Mouse (Mus musculus): ENCODE data around the gene Wdfy1. TPM values are rescaled to one million over a fixed set of nuclear protein-coding genes. Genes with fewer than 3 reads are reported as not detected.

Wdfy1 gene
- polyA plus RNA-seq, 1 experiment from 2014 or later, result 54.7 TPM

GRCm38 (mm10) chr1:79756417-79756816 is 19.5 kb downstream of the Wdfy1 start:
- 93% methylated on average over 5 of the region's 5 CpGs for WGBS
- H3K9ac ChIP-seq (ENCODE audit: low read length), result no peak overlapping the region
- no peaks in the 10 kb centered on the region for H3K27me3 ChIP-seq (ENCODE audit: control insufficient read depth, insufficient read depth, low read length)
- H3K27ac ChIP-seq (ENCODE audit: low read depth, low read length), result no peak overlapping the region
- no peaks in the 10 kb centered on the region for H3K36me3 ChIP-seq (ENCODE audit: control insufficient read depth, insufficient read depth, low read length)
- H3K4me1 ChIP-seq (ENCODE audit: control insufficient read depth, insufficient read depth, low read length), result peaks cover 5% of the 10 kb centered on the region; the same call in 1 of the 2 replicates
- no peak overlapping the region for H3K4me2 ChIP-seq (ENCODE audit: low read depth)
- no peaks in the 10 kb centered on the region for H3K9me3 ChIP-seq (ENCODE audit: control insufficient read depth, low read length)
- DNase-seq (ENCODE audit: low spot score), result no peak
- no peak for ATAC-seq (ENCODE audit: insufficient read depth, low FRiP score, low TSS enrichment)
- H3K4me3 ChIP-seq (ENCODE audit: low read depth, low read length), result no peak overlapping the region

GRCm38 (mm10) chr1:79755376-79755775 is 20.6 kb downstream of the Wdfy1 start:
- Histone ChIP-seq H3K4me3 (ENCODE audit: low read depth, low read length) (no peak overlapping the region), H3K27ac (ENCODE audit: low read depth, low read length) (no peak overlapping the region), H3K9ac (ENCODE audit: low read length) (no peak overlapping the region), H3K9me3 (ENCODE audit: control insufficient read depth, low read length) (no peaks in the 10 kb centered on the region), H3K36me3 (ENCODE audit: control insufficient read depth, insufficient read depth, low read length) (no peaks in the 10 kb centered on the region), H3K27me3 (ENCODE audit: control insufficient read depth, insufficient read depth, low read length) (no peaks in the 10 kb centered on the region), H3K4me2 (ENCODE audit: low read depth) (no peak overlapping the region), H3K4me1 (ENCODE audit: control insufficient read depth, insufficient read depth, low read length) (peaks cover 5% of the 10 kb centered on the region; the same call in 1 of the 2 replicates)
- DNase-seq (ENCODE audit: low spot score), result no peak
- WGBS, result 76% methylated on average over 2 of the region's 2 CpGs
- ATAC-seq (ENCODE audit: insufficient read depth, low FRiP score, low TSS enrichment), result no peak

GRCm38 (mm10) chr1:79754936-79755335 is 21.0 kb downstream of the Wdfy1 start:
- Histone ChIP-seq H3K9me3 (ENCODE audit: control insufficient read depth, low read length) (no peaks in the 10 kb centered on the region), H3K9ac (ENCODE audit: low read length) (no peak overlapping the region), H3K36me3 (ENCODE audit: control insufficient read depth, insufficient read depth, low read length) (no peaks in the 10 kb centered on the region), H3K4me1 (ENCODE audit: control insufficient read depth, insufficient read depth, low read length) (0 out of 2 replicates have a peak, but pooled peaks cover 3% of the 10 kb centered on the region), H3K27ac (ENCODE audit: low read depth, low read length) (no peak overlapping the region), H3K4me3 (ENCODE audit: low read depth, low read length) (no peak overlapping the region), H3K4me2 (ENCODE audit: low read depth) (no peak overlapping the region), H3K27me3 (ENCODE audit: control insufficient read depth, insufficient read depth, low read length) (no peaks in the 10 kb centered on the region)
- no peak for ATAC-seq (ENCODE audit: insufficient read depth, low FRiP score, low TSS enrichment)
- no peak for DNase-seq (ENCODE audit: low spot score)
- WGBS, result 89% methylated on average over 3 of the region's 3 CpGs

- ATAC-seq (ENCODE audit: insufficient read depth, low FRiP score, low TSS enrichment) (no peak), DNase-seq (ENCODE audit: low spot score) (no peak)
- 86% methylated on average over 3 of the region's 3 CpGs for WGBS
- Histone ChIP-seq H3K4me1 (ENCODE audit: control insufficient read depth, insufficient read depth, low read length) (no peaks in the 10 kb centered on the region), H3K4me2 (ENCODE audit: low read depth) (no peak overlapping the region), H3K9me3 (ENCODE audit: control insufficient read depth, low read length) (no peaks in the 10 kb centered on the region), H3K4me3 (ENCODE audit: low read depth, low read length) (no peak overlapping the region), H3K9ac (ENCODE audit: low read length) (no peak overlapping the region), H3K36me3 (ENCODE audit: control insufficient read depth, insufficient read depth, low read length) (no peaks in the 10 kb centered on the region), H3K27ac (ENCODE audit: low read depth, low read length) (no peak overlapping the region), H3K27me3 (ENCODE audit: control insufficient read depth, insufficient read depth, low read length) (no peaks in the 10 kb centered on the region)
Observed at GRCm38 (mm10) chr1:79753456-79753855, 22.5 kb downstream of the Wdfy1 start.

- WGBS, result 84% methylated on average over 4 of the region's 4 CpGs
- Histone ChIP-seq H3K9ac (ENCODE audit: low read length) (no peak overlapping the region), H3K9me3 (ENCODE audit: control insufficient read depth, low read length) (no peaks in the 10 kb centered on the region), H3K36me3 (ENCODE audit: control insufficient read depth, insufficient read depth, low read length) (no peaks in the 10 kb centered on the region), H3K27ac (ENCODE audit: low read depth, low read length) (no peak overlapping the region), H3K27me3 (ENCODE audit: control insufficient read depth, insufficient read depth, low read length) (no peaks in the 10 kb centered on the region), H3K4me2 (ENCODE audit: low read depth) (no peak overlapping the region), H3K4me1 (ENCODE audit: control insufficient read depth, insufficient read depth, low read length) (no peaks in the 10 kb centered on the region), H3K4me3 (ENCODE audit: low read depth, low read length) (no peak overlapping the region)
- ATAC-seq (ENCODE audit: insufficient read depth, low FRiP score, low TSS enrichment), result no peak
- no peak for DNase-seq (ENCODE audit: low spot score)
Observed at GRCm38 (mm10) chr1:79752714-79753340, 23.1 kb downstream of the Wdfy1 start.

GRCm38 (mm10) chr1:79752015-79752695 is 23.8 kb downstream of the Wdfy1 start:
- Histone ChIP-seq H3K9ac (ENCODE audit: low read length) (no peak overlapping the region), H3K4me2 (ENCODE audit: low read depth) (no peak overlapping the region), H3K4me1 (ENCODE audit: control insufficient read depth, insufficient read depth, low read length) (no peaks in the 10 kb centered on the region), H3K9me3 (ENCODE audit: control insufficient read depth, low read length) (no peaks in the 10 kb centered on the region), H3K4me3 (ENCODE audit: low read depth, low read length) (no peak overlapping the region), H3K36me3 (ENCODE audit: control insufficient read depth, insufficient read depth, low read length) (no peaks in the 10 kb centered on the region), H3K27ac (ENCODE audit: low read depth, low read length) (no peak overlapping the region), H3K27me3 (ENCODE audit: control insufficient read depth, insufficient read depth, low read length) (no peaks in the 10 kb centered on the region)
- DNase-seq (ENCODE audit: low spot score), result no peak
- WGBS, result 86% methylated on average over 7 of the region's 7 CpGs
- no peak for ATAC-seq (ENCODE audit: insufficient read depth, low FRiP score, low TSS enrichment)

GRCm38 (mm10) chr1:79751186-79751585 is 24.8 kb downstream of the Wdfy1 start:
- Histone ChIP-seq H3K4me1 (ENCODE audit: control insufficient read depth, insufficient read depth, low read length) (no peaks in the 10 kb centered on the region), H3K27me3 (ENCODE audit: control insufficient read depth, insufficient read depth, low read length) (no peaks in the 10 kb centered on the region), H3K4me3 (ENCODE audit: low read depth, low read length) (no peak overlapping the region), H3K4me2 (ENCODE audit: low read depth) (no peak overlapping the region), H3K9ac (ENCODE audit: low read length) (no peak overlapping the region), H3K36me3 (ENCODE audit: control insufficient read depth, insufficient read depth, low read length) (no peaks in the 10 kb centered on the region), H3K27ac (ENCODE audit: low read depth, low read length) (no peak overlapping the region), H3K9me3 (ENCODE audit: control insufficient read depth, low read length) (no peaks in the 10 kb centered on the region)
- no peak for DNase-seq (ENCODE audit: low spot score)
- 92% methylated on average over 5 of the region's 5 CpGs for WGBS
- ATAC-seq (ENCODE audit: insufficient read depth, low FRiP score, low TSS enrichment), result no peak

GRCm38 (mm10) chr1:79746056-79746455 is 29.9 kb downstream of the Wdfy1 start:
- DNase-seq (ENCODE audit: low spot score), result no peak
- WGBS, result 96% methylated on average over 4 of the region's 4 CpGs
- Histone ChIP-seq H3K27ac (ENCODE audit: low read depth, low read length) (no peak overlapping the region), H3K36me3 (ENCODE audit: control insufficient read depth, insufficient read depth, low read length) (no peaks in the 10 kb centered on the region), H3K27me3 (ENCODE audit: control insufficient read depth, insufficient read depth, low read length) (no peaks in the 10 kb centered on the region), H3K4me3 (ENCODE audit: low read depth, low read length) (no peak overlapping the region), H3K9me3 (ENCODE audit: control insufficient read depth, low read length) (no peaks in the 10 kb centered on the region), H3K4me2 (ENCODE audit: low read depth) (no peak overlapping the region), H3K9ac (ENCODE audit: low read length) (no peak overlapping the region), H3K4me1 (ENCODE audit: control insufficient read depth, insufficient read depth, low read length) (no peaks in the 10 kb centered on the region)
- no peak for ATAC-seq (ENCODE audit: insufficient read depth, low FRiP score, low TSS enrichment)

- 97% methylated on average over 1 of the region's 1 CpGs for WGBS
- H3K4me2 ChIP-seq (ENCODE audit: low read depth), result no peak overlapping the region
- H3K9me3 ChIP-seq (ENCODE audit: control insufficient read depth, low read length), result no peaks in the 10 kb centered on the region
- no peaks in the 10 kb centered on the region for H3K36me3 ChIP-seq (ENCODE audit: control insufficient read depth, insufficient read depth, low read length)
- no peak overlapping the region for H3K9ac ChIP-seq (ENCODE audit: low read length)
- DNase-seq (ENCODE audit: low spot score), result no peak
- no peaks in the 10 kb centered on the region for H3K27me3 ChIP-seq (ENCODE audit: control insufficient read depth, insufficient read depth, low read length)
- no peaks in the 10 kb centered on the region for H3K4me1 ChIP-seq (ENCODE audit: control insufficient read depth, insufficient read depth, low read length)
- no peak overlapping the region for H3K27ac ChIP-seq (ENCODE audit: low read depth, low read length)
- no peak for ATAC-seq (ENCODE audit: insufficient read depth, low FRiP score, low TSS enrichment)
- no peak overlapping the region for H3K4me3 ChIP-seq (ENCODE audit: low read depth, low read length)
Observed at GRCm38 (mm10) chr1:79743385-79743784, 32.6 kb downstream of the Wdfy1 start.

All from neural tube, embryonic 11.5 days (tissue).